Mouse (Mus musculus) kidney, embryonic 15.5 days (tissue): ENCODE measurements at regions not wholly inside any gene's neighbourhood (a gene's known extent, or its start where the extent isn't known, plus 50 kb on each side); places are given as distances from the start of the nearest gene placed in this dataset.

ENCODE experiments used
- ATAC-seq: fragments of 200-750 bp; cut with Nextera tagmentation; replicated peaks from 2 replicates; pipeline ENCODE4 v1.8.0; 2017; ENCODE audit warnings: moderate TSS enrichment; ENCODE audit not compliant: low FRiP score
- H3K27ac ChIP-seq: fragments of 300-500 bp; sonication (generic); 2 replicates; pipeline ENCODE4 v1.5.1; 2015; ENCODE audit warnings: mild to moderate bottlenecking, inconsistent platforms
- H3K27me3 ChIP-seq: fragments of 300-500 bp; sonication (generic); 2 replicates; pipeline ENCODE4 v1.6.1; 2015; ENCODE audit warnings: inconsistent platforms
- H3K36me3 ChIP-seq: fragments of 300-500 bp; sonication (generic); 2 replicates; pipeline ENCODE4 v1.6.1; 2015; ENCODE audit warnings: inconsistent platforms
- H3K4me1 ChIP-seq: fragments of 300-500 bp; sonication (generic); 2 replicates; pipeline ENCODE4 v1.6.1; 2015; ENCODE audit warnings: inconsistent platforms
- H3K4me2 ChIP-seq: fragments of 300-500 bp; sonication (generic); 2 replicates; pipeline ENCODE4 v1.6.1; 2015; ENCODE audit warnings: moderate library complexity, mild to moderate bottlenecking, inconsistent platforms
- H3K4me3 ChIP-seq: fragments of 300-500 bp; sonication (generic); replicated peaks from 2 replicates; pipeline ENCODE4 v1.5.1; 2015; ENCODE audit warnings: mild to moderate bottlenecking, inconsistent platforms
- H3K9ac ChIP-seq: fragments of 300-500 bp; sonication (generic); 2 replicates; pipeline ENCODE4 v1.6.1; 2015; ENCODE audit warnings: mild to moderate bottlenecking, inconsistent platforms
- H3K9me3 ChIP-seq: fragments of 300-500 bp; sonication (generic); replicated peaks from 2 replicates; pipeline ENCODE4 v1.6.1; 2016; ENCODE audit warnings: inconsistent platforms
- WGBS: fragments of 180-500 bp; shearing (Covaris S2); methylation state at CpG from one replicate; pipeline ENCODE4 v1.1.7; 2015; ENCODE audit warnings: mixed read lengths; 5-methylcytosine and 5-hydroxymethylcytosine counted together

GRCm38 (mm10) chr5:102395608-102396146 lies 85.5 kb upstream of the Arhgap24 start:
- ATAC-seq: no peak
- Histone ChIP-seq H3K27me3 (no peaks in the 10 kb centered on the region), H3K4me1 (0 out of 2 replicates have a peak, but pooled peaks cover 2% of the 10 kb centered on the region), H3K36me3 (no peaks in the 10 kb centered on the region), H3K9ac (no peak overlapping the region), H3K4me2 (no peak overlapping the region), H3K4me3 (no peak overlapping the region), H3K27ac (no peak overlapping the region), H3K9me3 (no peaks in the 10 kb centered on the region)
- WGBS: 48% methylated on average over 11 of the region's 11 CpGs

GRCm38 (mm10) chr5:102399006-102399405 lies 82.2 kb upstream of the Arhgap24 start:
- Histone ChIP-seq H3K4me2 (no peak overlapping the region), H3K36me3 (no peaks in the 10 kb centered on the region), H3K9ac (no peak overlapping the region), H3K27ac (no peak overlapping the region), H3K9me3 (no peaks in the 10 kb centered on the region), H3K27me3 (no peaks in the 10 kb centered on the region), H3K4me3 (no peak overlapping the region), H3K4me1 (0 out of 2 replicates have a peak, but pooled peaks cover 2% of the 10 kb centered on the region)
- WGBS: 82% methylated on average over 4 of the region's 4 CpGs
- no peak for ATAC-seq

GRCm38 (mm10) chr5:102417642-102418041 lies 63.5 kb upstream of the Arhgap24 start:
- Histone ChIP-seq H3K27me3 (no peaks in the 10 kb centered on the region), H3K27ac (no peak overlapping the region), H3K4me2 (no peak overlapping the region), H3K4me1 (no peaks in the 10 kb centered on the region), H3K4me3 (no peak overlapping the region), H3K9ac (no peak overlapping the region), H3K9me3 (no peaks in the 10 kb centered on the region), H3K36me3 (no peaks in the 10 kb centered on the region)
- ATAC-seq: no peak
- WGBS: 73% methylated on average over 5 of the region's 5 CpGs

- 53% methylated on average over 1 of the region's 1 CpGs for WGBS
- ATAC-seq: no peak
- Histone ChIP-seq H3K4me3 (no peak overlapping the region), H3K9me3 (no peaks in the 10 kb centered on the region), H3K27me3 (no peaks in the 10 kb centered on the region), H3K27ac (no peak overlapping the region), H3K4me2 (no peak overlapping the region), H3K36me3 (no peaks in the 10 kb centered on the region), H3K9ac (no peak overlapping the region), H3K4me1 (no peaks in the 10 kb centered on the region)
Measured at GRCm38 (mm10) chr5:102419089-102419488, 62.1 kb upstream of the Arhgap24 start.

GRCm38 (mm10) chr5:102424636-102425242 lies 56.5 kb upstream of the Arhgap24 start:
- 86% methylated on average over 16 of the region's 16 CpGs for WGBS
- Histone ChIP-seq H3K4me3 (no peak overlapping the region), H3K9ac (no peak overlapping the region), H3K27me3 (no peaks in the 10 kb centered on the region), H3K4me1 (no peaks in the 10 kb centered on the region), H3K36me3 (no peaks in the 10 kb centered on the region), H3K9me3 (no peaks in the 10 kb centered on the region), H3K27ac (no peak overlapping the region), H3K4me2 (no peak overlapping the region)
- ATAC-seq: no peak

- H3K9me3 ChIP-seq: no peaks in the 10 kb centered on the region
- H3K27me3 ChIP-seq: no peaks in the 10 kb centered on the region
- no peak for ATAC-seq
- no peak overlapping the region for H3K4me3 ChIP-seq
- no peaks in the 10 kb centered on the region for H3K36me3 ChIP-seq
- H3K9ac ChIP-seq: no peak overlapping the region
- no peaks in the 10 kb centered on the region for H3K4me1 ChIP-seq
- no peak overlapping the region for H3K4me2 ChIP-seq
- WGBS: 47% methylated on average over 3 of the region's 3 CpGs
- H3K27ac ChIP-seq: no peak overlapping the region
Measured at GRCm38 (mm10) chr5:102428310-102428709, 52.9 kb upstream of the Arhgap24 start.
